Mouse (Mus musculus) forebrain, embryonic 15.5 days (tissue): Measurements from ENCODE around the gene Clcnkb. TPM values are rescaled to one million over a fixed set of nuclear protein-coding genes. Genes with fewer than 3 reads are reported as not detected.
A peak's percentile ranks its signal among the peaks of the same experiment; 100 is the strongest.

Experiments
- ATAC-seq: fragments of 200-750 bp; cut with Nextera tagmentation; replicated peaks from 2 replicates; pipeline ENCODE4 v1.8.0; 2017; ENCODE audit warnings: mild to moderate bottlenecking, moderate TSS enrichment, moderate library complexity
- H3K27ac ChIP-seq: fragments of 300-500 bp; sonication (generic); replicated peaks from 2 replicates; pipeline ENCODE4 v1.5.1; 2015; ENCODE audit warnings: mild to moderate bottlenecking, inconsistent platforms
- H3K27me3 ChIP-seq: fragments of 300-500 bp; sonication (generic); 2 replicates; pipeline ENCODE4 v1.6.1; 2015; ENCODE audit warnings: inconsistent platforms
- H3K36me3 ChIP-seq: fragments of 300-500 bp; sonication (generic); 2 replicates; pipeline ENCODE4 v1.6.1; 2015; ENCODE audit warnings: mild to moderate bottlenecking, inconsistent platforms
- H3K4me1 ChIP-seq: fragments of 300-500 bp; sonication (generic); 2 replicates; pipeline ENCODE4 v1.6.1; 2015; ENCODE audit warnings: inconsistent platforms
- H3K4me2 ChIP-seq: fragments of 300-500 bp; sonication (generic); replicated peaks from 2 replicates; pipeline ENCODE4 v1.6.1; 2015; ENCODE audit warnings: mild to moderate bottlenecking, inconsistent platforms
- H3K4me3 ChIP-seq: fragments of 300-500 bp; sonication (generic); 2 replicates; pipeline ENCODE4 v1.5.1; 2015; ENCODE audit warnings: mild to moderate bottlenecking, inconsistent platforms
- H3K9ac ChIP-seq: fragments of 300-500 bp; sonication (generic); replicated peaks from 2 replicates; pipeline ENCODE4 v1.6.1; 2015; ENCODE audit warnings: mild to moderate bottlenecking, inconsistent platforms
- H3K9me3 ChIP-seq: fragments of 300-500 bp; sonication (generic); 2 replicates; pipeline ENCODE4 v1.6.1; 2016; ENCODE audit warnings: inconsistent platforms
- WGBS: fragments of 180-500 bp; shearing (Covaris S2); methylation state at CpG from one replicate; pipeline ENCODE4 v1.1.7; 2015; ENCODE audit warnings: mixed read lengths; 5-methylcytosine and 5-hydroxymethylcytosine counted together
- polyA plus RNA-seq: library from polyadenylated mRNA; unstranded; fragments of >200 nt; fragmentation: Nextera tagmentation; extraction: Ambion mirVana; gene quantifications from 2 replicates; pipeline ENCODE4 v1.2.1, GENCODE M21; 2015

Gene Clcnkb
- polyA plus RNA-seq, 1 experiment from 2014 or later = not detected

GRCm38 (mm10) chr4:141430997-141431396 lies 15.2 kb upstream of the Clcnkb start:
- WGBS = 46% methylated on average over 9 of the region's 9 CpGs
- Histone ChIP-seq H3K36me3 (no peaks in the 10 kb centered on the region), H3K4me2 (no peak overlapping the region), H3K9ac (no peak overlapping the region), H3K4me3 (no peak overlapping the region), H3K27ac (no peak overlapping the region), H3K27me3 (no peaks in the 10 kb centered on the region), H3K4me1 (peaks cover under 1% of the 10 kb centered on the region), H3K9me3 (no peaks in the 10 kb centered on the region)
- no peak for ATAC-seq

GRCm38 (mm10) chr4:141429847-141430246 lies 14.0 kb upstream of the Clcnkb start:
- no peaks in the 10 kb centered on the region for H3K9me3 ChIP-seq
- H3K4me2 ChIP-seq = no peak overlapping the region
- H3K27me3 ChIP-seq = no peaks in the 10 kb centered on the region
- ATAC-seq = no peak
- no peak overlapping the region for H3K4me3 ChIP-seq
- H3K27ac ChIP-seq = no peak overlapping the region
- H3K9ac ChIP-seq = no peak overlapping the region
- WGBS = 48% methylated on average over 9 of the region's 9 CpGs
- H3K36me3 ChIP-seq = no peaks in the 10 kb centered on the region
- H3K4me1 ChIP-seq = peaks cover 10% of the 10 kb centered on the region

GRCm38 (mm10) chr4:141429381-141429780 lies 13.6 kb upstream of the Clcnkb start:
- 84% methylated on average over 6 of the region's 6 CpGs for WGBS
- no peak overlapping the region for H3K9ac ChIP-seq
- H3K36me3 ChIP-seq = no peaks in the 10 kb centered on the region
- H3K9me3 ChIP-seq = no peaks in the 10 kb centered on the region
- H3K4me1 ChIP-seq = peaks cover 10% of the 10 kb centered on the region
- H3K4me2 ChIP-seq = no peak overlapping the region
- H3K4me3 ChIP-seq = no peak overlapping the region
- ATAC-seq = no peak
- no peak overlapping the region for H3K27ac ChIP-seq
- H3K27me3 ChIP-seq = no peaks in the 10 kb centered on the region

- H3K4me3 ChIP-seq = no peak overlapping the region
- no peak overlapping the region for H3K9ac ChIP-seq
- H3K27ac ChIP-seq = no peak overlapping the region
- no peak overlapping the region for H3K4me2 ChIP-seq
- no peaks in the 10 kb centered on the region; the same call in 1 of the 2 replicates for H3K27me3 ChIP-seq
- H3K36me3 ChIP-seq = no peaks in the 10 kb centered on the region
- ATAC-seq = no peak
- peaks cover 10% of the 10 kb centered on the region for H3K4me1 ChIP-seq
- no peaks in the 10 kb centered on the region for H3K9me3 ChIP-seq
- 82% methylated on average over 13 of the region's 13 CpGs for WGBS
These were observed 12.1 kb upstream of the Clcnkb start for GRCm38 (mm10) chr4:141427921-141428320.

DNA sequence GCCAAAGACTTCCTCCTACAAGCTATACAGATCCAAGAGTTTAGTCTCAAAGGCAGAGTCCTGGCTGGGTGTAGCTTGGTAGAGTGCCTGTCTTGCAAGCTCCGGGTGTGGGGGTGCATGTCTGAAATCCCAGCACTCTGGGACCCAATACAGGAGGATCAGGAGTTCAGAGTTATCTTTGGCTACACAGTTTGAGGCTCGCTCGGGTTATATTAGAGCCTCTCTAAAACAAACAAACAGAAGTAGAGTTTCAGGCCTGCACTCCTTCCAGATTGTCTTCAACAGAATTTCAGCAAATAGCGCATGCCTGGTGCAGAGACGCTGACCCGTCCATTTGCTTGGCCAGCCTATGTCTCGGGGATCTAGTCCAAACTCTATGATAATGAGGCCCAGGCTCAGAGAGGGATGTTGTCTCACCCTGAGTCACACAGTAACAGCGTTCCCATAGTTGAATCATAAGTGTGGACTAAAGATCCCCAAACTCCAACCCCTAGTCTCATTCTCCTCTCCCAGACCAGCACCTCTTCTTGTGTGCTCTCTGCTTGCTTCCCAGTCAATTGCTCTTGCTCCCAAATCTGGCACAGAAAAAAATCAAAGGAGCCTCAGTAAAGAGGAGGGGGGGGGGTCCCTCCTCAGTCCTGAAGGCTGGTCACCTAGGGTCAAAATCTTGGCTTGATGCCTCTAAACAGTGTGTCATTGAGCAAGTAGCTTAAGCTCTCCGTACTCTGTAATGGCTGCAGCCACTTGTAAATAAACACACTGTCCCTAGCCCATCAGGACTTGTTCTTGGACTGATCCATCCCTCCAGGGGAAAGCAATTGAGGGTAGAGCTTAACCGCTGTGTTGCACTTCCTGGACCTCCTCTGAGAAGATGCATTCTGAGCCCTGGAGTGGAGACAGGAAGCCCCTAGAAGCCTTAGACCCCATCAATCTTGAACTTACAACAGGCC lies 11.3 kb upstream of the Clcnkb start:
- H3K27me3 ChIP-seq = no peaks in the 10 kb centered on the region; the same call in 1 of the 2 replicates
- no peak overlapping the region for H3K4me3 ChIP-seq
- peaks cover 10% of the 10 kb centered on the region for H3K4me1 ChIP-seq
- no peak for ATAC-seq
- no peak overlapping the region for H3K9ac ChIP-seq
- no peak overlapping the region for H3K27ac ChIP-seq
- H3K9me3 ChIP-seq = no peaks in the 10 kb centered on the region
- WGBS = 83% methylated on average over 10 of the region's 10 CpGs
- no peak overlapping the region; the same call in 1 of the 2 replicates for H3K4me2 ChIP-seq
- no peaks in the 10 kb centered on the region for H3K36me3 ChIP-seq

- Histone ChIP-seq H3K36me3 (no peaks in the 10 kb centered on the region), H3K4me3 (peak overlapping the region; percentile 49), H3K9me3 (no peaks in the 10 kb centered on the region), H3K27me3 (no peaks in the 10 kb centered on the region; the same call in 1 of the 2 replicates), H3K4me1 (peaks cover 10% of the 10 kb centered on the region), H3K9ac (peak overlapping the region; percentile 55), H3K4me2 (peak overlapping the region; percentile 81), H3K27ac (no peak overlapping the region)
- WGBS = 4% methylated on average over 35 of the region's 36 CpGs
- ATAC-seq = peak; percentile 97
These were observed 10.0 kb upstream of the Clcnkb start for GRCm38 (mm10) chr4:141425484-141426479.

DNA sequence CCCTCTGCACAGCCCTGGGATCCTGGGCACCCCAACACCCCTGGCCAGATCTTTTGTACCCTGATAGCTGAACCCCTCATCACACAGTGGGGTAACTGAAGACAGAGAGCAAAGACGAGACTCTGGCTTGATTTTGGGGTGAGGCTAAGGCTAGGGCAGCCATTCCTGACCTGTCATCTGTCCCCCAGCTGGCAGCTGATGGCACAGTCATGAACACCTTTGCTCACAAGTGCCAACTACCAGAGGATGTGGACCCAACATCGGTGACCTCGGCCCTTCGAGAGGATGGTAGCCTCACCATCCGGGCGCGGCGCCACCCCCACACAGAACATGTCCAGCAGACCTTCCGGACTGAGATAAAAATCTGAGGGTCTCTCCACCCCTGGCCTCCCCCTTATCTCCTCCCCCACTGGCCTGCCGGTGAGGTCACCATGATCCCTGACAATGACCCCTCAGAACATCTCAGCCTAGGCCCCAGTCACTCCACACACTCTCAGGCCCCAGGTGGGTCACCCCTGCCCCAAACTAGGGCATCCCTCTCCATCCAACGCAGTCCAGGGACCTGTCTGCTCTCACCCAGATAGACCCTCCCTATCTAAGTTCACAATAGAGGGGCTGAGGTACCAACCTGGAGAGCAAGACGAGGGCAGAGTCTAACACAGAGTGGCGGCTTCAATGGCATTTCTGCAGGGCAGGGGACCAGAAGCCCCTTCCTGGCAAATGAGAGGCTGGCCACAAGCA lies 8.0 kb upstream of the Clcnkb start:
- no peak overlapping the region for H3K27ac ChIP-seq
- no peaks in the 10 kb centered on the region for H3K36me3 ChIP-seq
- no peak for ATAC-seq
- no peaks in the 10 kb centered on the region for H3K9me3 ChIP-seq
- no peak overlapping the region for H3K9ac ChIP-seq
- no peak overlapping the region for H3K4me3 ChIP-seq
- no peaks in the 10 kb centered on the region; the same call in 1 of the 2 replicates for H3K27me3 ChIP-seq
- 87% methylated on average over 13 of the region's 13 CpGs for WGBS
- no peak overlapping the region for H3K4me2 ChIP-seq
- peaks cover 10% of the 10 kb centered on the region for H3K4me1 ChIP-seq

DNA sequence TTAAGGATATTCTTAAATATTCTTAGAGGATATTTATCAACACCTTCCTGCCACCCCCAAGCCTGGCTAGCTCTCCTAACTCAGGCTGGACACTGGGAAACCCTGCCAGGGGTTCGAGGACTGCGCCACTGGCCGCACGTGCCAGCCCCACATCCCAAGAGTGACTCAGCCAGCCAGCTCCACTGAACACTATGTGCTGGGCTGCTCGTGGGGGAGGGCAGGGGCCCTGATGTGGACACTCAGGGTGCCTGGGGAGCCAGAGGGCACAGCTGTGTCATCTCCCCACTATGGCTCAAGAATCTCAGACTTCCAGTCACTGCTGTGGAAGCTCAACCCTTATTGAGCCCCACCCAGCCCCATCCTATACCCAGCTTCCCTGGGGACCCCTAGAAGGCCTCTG lies 7.5 kb upstream of the Clcnkb start:
- Histone ChIP-seq H3K4me1 (peaks cover 10% of the 10 kb centered on the region), H3K9ac (no peak overlapping the region), H3K36me3 (no peaks in the 10 kb centered on the region), H3K27me3 (no peaks in the 10 kb centered on the region; the same call in 1 of the 2 replicates), H3K27ac (no peak overlapping the region), H3K4me2 (no peak overlapping the region), H3K4me3 (no peak overlapping the region), H3K9me3 (no peaks in the 10 kb centered on the region)
- WGBS = 81% methylated on average over 5 of the region's 5 CpGs
- ATAC-seq = no peak

DNA sequence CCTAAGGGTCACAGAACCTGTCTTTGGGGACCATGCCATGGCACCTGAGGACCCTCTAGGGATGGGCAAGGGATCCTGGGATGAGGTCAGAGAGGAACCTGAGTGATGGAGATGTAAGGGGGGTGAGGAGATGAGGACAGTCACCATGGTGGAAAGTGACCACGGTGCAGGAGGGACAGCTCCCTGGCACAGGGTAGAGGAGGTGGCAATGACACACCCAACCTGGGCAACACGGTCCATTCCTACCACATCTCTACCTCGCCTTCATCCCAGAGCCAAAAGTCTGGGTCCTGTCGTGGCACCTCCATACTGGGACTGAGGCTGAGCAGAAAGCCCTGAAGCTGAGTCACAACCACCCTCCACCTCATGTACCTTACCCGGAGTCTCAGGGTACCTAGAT lies 7.0 kb upstream of the Clcnkb start:
- Histone ChIP-seq H3K4me1 (peaks cover 10% of the 10 kb centered on the region), H3K4me3 (no peak overlapping the region), H3K27me3 (no peaks in the 10 kb centered on the region; the same call in 1 of the 2 replicates), H3K9ac (no peak overlapping the region), H3K9me3 (no peaks in the 10 kb centered on the region), H3K36me3 (no peaks in the 10 kb centered on the region), H3K4me2 (no peak overlapping the region), H3K27ac (no peak overlapping the region)
- ATAC-seq = no peak
- 81% methylated on average over 5 of the region's 5 CpGs for WGBS

- no peak for ATAC-seq
- no peak overlapping the region for H3K9ac ChIP-seq
- H3K4me2 ChIP-seq = no peak overlapping the region
- peaks cover 10% of the 10 kb centered on the region for H3K4me1 ChIP-seq
- WGBS = 71% methylated on average over 14 of the region's 14 CpGs
- no peaks in the 10 kb centered on the region for H3K36me3 ChIP-seq
- no peaks in the 10 kb centered on the region; the same call in 1 of the 2 replicates for H3K27me3 ChIP-seq
- H3K9me3 ChIP-seq = no peaks in the 10 kb centered on the region
- H3K27ac ChIP-seq = no peak overlapping the region
- H3K4me3 ChIP-seq = no peak overlapping the region
These were observed 5.6 kb upstream of the Clcnkb start for GRCm38 (mm10) chr4:141421423-141421822.

GRCm38 (mm10) chr4:141420886-141421285 lies 5.1 kb upstream of the Clcnkb start:
- Histone ChIP-seq H3K9me3 (no peaks in the 10 kb centered on the region), H3K4me2 (no peak overlapping the region), H3K4me1 (peaks cover 8% of the 10 kb centered on the region), H3K27ac (no peak overlapping the region), H3K4me3 (no peak overlapping the region), H3K36me3 (no peaks in the 10 kb centered on the region), H3K27me3 (no peaks in the 10 kb centered on the region; the same call in 1 of the 2 replicates), H3K9ac (no peak overlapping the region)
- WGBS = 61% methylated on average over 9 of the region's 9 CpGs
- ATAC-seq = no peak
